Mouse (Mus musculus) thymus, adult 2 months (tissue): Measurements from ENCODE around the gene Cdc7.

ENCODE experiments used
- CTCF ChIP-seq: fragments of 200-500 bp; IDR thresholded peaks from 2 replicates; pipeline ENCODE4 v1.5.1; 2012; ENCODE audit warnings: mild to moderate bottlenecking, control low read depth, low read length, moderate library complexity, borderline replicate concordance; ENCODE audit not compliant: control insufficient read depth, poor library complexity, insufficient read depth; ENCODE audit errors: extremely low read depth
- POLR2A ChIP-seq: fragments of 200-500 bp; IDR thresholded peaks from 2 replicates; pipeline ENCODE4 v1.6.1; 2012; ENCODE audit warnings: mild to moderate bottlenecking, low read length, control low read depth, moderate library complexity; ENCODE audit not compliant: control insufficient read depth, poor library complexity, insufficient read depth; ENCODE audit errors: extremely low read depth

DNA sequence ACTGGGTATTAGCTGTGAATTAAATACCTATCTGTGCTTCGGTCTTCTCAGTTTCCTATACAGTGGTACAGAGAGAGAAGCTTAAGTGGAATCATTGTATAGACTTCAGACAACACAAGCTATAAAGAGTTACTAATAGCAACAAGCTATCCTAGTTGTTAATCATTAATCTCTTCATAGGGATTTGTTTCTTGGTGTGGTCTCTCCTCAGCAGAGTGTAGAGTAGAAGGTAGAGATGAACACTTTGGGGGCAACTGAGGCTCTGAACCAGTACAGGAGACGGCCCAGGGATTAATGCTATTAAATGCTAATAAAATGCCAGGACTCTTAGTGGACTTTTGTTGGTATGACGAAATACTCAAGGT is 57.9 kb downstream of the Cdc7 start:
- no peak for TF ChIP-seq POLR2A
- TF ChIP-seq CTCF, result no peak
